Mouse (Mus musculus): ENCODE data around the gene Yars.

Gene Yars

DNA sequence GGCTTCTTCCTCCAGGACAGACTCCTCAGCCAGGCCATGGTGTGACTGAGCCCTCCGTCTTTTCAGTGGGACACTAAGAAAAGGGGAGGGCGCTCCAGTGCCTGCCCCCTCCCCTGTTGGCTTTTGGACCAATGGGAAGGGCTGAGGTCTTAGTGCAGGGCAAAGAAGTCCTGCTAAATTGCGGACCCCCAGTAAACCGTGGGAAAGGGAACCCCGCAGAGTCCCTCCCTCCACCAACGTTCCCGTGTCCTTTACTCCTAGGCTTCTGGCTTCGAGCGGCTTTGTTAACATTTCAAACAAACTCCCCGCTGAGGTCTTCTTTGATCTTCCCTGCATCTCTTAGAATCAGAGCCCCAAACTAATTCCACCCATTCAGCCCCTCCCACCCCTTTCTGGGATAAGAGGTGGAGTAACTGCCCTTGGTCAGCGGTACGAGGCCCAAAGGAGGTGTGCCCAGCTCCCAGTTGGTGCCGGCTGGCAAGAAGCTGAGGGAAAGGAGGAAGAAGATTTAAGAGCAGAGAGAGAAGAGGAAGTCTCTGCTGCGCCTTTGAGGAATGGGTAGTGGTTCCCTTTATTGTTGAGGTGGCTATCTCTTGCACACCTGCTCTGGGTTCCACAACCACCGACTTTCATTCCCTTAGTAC is 62.0 kb downstream of the Yars start:
- no peak for DNase-seq (ENCODE audit: low spot score in 2 of 2)

DNA sequence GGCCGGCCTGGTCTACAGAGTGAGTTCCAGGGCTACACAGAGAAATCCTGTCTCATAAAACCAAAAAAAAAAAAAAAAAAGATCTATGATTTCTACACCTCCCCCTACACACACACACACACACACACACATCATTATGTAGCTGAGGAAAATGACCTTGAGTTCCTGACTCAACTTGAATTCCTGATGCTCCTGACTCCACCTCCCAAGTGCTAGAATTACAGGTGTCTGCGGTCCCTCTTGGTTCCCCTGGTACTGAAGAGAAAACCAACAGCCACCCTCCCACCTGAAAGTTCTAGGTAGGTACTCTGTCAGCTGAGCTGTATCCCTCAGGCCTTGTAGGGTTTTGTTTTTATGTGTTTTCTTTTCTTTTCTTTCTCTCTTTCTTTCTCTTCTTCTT is 62.9 kb downstream of the Yars start:
- no peak for DNase-seq (ENCODE audit: low spot score in 2 of 2)

DNA sequence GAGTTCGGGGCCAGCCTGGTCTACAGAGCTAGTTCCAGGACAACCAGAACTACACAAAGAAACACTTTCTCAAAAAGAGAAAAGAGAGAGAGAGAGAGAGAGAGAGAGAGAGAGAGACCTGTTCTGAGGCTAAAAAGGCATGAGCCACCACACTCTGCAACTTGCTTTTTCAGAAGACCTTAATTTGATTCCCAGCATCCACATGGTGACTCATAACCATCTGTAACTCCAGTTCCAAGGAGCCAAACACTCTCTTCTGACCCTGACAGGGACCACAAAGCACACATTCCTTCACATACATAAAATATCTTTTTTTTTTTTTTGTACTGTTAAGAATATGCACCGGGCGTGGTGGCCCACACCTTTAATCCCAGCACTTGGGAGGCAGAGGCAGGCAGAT is 65.0 kb downstream of the Yars start:
- no peak for DNase-seq (ENCODE audit: low spot score in 2 of 2)

DNA sequence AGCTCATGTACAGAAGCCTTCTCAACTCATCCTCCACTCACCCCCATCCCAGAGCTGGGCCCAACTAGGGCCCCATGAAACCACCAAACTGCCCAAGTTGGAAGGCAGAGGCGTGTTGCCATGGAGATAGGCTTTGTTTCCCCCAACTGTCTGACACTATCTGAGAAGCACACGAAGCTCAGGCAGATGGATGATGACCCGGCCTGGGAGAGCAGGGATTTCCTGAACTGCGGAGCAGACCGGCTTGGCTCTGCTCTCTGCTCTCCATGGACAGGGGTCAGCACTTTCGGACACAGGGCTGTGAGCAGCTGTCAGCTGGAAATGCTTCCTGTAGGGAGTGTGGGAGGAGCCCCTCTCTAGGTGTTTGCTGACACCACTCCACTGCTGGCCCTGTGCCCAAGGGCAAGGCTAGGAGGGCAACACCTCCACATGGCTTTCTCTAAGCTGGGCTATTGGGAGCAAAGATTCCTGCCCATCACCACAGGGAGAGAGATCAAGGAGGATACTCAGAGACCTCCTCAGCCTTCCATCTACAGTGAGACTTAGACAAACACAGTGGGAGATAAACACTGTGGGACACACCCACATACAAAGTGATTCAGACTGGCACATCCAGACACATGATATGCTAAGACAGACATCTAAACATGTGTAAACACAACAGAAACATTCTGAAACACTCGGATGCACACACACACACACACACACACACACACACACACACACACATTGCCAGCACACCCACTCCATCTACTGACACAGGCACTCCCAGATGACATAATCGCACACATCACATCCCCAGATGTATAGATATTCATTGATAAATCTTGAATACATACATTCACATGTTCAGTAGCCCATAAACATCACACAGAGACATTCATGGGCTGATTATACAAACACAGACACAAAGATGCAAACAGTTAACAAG is 67.2 kb downstream of the Yars start:
- DNase-seq (ENCODE audit: low spot score in 2 of 2), result no peak

DNA sequence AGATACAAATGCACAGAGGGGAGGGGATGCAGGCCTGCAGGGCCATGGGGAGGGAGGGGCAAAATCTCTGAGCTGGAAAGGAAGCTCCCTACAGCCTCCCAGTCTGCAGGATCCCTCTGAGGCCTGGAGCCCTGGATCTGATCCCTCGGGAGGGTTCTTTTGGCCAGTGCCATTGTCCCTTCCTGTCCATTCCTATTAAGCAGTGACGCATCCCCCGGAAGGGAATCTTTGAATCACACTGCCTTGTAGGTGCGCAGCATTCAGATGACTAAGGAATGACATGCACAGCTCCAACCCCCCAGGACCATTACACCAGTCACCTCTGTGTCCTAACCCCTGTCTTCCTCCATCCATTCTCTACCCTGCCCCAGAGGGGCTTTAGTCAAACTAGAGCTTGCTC is 69.5 kb downstream of the Yars start:
- no peak for DNase-seq (ENCODE audit: low spot score in 2 of 2)

DNA sequence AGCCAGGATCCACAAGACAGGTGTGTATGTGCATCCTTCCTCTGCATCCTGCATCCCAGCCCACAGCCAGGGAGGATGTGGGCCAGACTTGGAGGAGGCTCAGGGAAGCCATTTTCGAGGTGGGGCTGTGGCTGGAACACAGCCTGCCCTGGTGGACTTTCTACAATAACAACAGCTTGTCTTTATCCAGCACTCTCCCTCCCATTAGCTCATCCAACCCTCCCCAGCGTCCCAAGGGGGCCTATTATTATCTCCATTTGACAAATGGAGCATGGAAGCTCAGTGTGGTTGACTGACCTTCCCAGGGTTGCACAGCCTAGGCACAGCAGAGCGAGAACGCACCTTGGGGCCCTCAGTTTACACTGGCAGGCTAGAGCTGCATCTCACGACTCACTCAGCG is 71.1 kb downstream of the Yars start:
- DNase-seq (ENCODE audit: low spot score in 2 of 2), result peak in 1 of 2 experiments; percentile 58

DNA sequence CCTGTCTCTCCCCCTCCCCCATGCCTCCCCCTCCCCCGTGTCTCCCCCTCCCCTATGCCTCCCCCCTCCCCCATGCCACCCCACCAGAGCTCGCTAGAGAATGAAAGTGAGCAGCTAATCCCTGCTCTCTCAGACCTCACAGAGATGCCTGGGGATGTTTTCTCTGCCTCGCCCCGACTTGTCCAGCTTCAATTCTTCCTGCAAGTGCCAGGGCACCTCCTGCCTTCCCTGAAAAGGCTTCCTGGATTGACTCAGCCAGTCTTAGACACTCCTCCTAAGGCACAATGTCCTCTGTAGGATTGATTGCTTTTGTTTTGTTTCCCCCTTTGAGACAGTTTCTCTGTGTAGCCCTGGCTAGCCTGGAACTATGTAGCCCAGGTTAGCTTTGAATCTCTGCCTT is 71.6 kb downstream of the Yars start, which contains the start of gene C77080:
C77080 (minus strand) TSS at position 209 of the 400 bp plus-strand sequence.
- DNase-seq (ENCODE audit: low spot score in 2 of 2), result no peak

DNA sequence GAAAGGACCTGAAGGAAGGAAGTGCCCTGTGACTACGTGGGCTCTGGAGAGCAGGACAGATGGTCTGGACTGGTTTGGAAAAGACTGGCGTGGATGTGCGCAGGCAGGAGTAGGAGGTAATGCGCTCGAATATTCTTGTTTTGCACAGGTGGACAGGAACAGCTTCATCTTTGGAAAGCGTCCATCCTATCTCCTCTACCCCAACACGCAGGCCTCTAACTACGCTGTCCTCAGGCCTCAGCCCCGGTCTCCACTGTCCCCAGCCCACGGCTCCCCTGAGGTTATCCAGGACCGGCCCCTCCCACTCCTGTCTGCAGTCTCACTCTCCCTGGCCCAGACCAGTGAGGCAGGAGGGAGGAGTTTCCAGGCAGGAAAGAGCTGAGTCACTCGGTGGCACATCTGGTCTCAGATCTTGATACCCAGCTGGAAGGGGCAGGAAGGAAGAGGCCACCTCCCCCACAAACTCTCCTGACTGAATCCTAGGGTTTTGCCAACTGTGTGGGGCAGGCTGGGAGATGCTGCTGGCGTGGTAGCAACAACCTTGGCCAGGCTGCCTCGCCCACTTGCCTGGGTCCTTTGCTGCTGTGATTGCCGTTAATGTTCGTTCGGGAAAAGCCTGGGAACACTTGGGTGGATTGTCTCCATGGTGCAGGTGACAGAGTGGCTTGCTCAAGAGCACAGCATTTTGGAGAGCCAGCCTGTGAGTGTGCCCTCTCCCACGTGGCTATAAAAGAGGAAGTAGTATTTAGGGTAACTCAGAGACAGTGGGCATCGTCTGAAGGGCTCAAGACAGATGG is 73.9 kb downstream of the Yars start:
- DNase-seq (ENCODE audit: low spot score in 2 of 2), result peak; percentile 58 to 73

DNA sequence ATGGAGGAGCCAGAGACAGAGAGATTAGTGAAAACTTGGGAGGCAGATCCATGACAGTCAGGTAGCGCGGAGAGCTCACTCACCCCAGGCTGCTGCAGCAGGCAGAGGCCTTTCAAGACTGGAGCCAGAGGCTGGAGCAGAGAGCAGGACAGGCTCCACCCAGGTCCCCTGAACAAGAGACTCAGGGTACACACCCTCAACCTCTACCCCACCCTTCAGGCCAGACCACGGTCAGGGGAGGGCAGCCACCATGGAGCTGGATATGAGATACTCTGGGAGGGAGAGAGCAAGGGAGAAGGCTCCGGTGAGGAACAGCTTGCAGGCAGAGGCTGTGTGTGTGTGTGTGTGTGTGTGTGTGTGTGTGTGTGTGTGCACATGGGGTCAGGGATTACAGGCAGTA is 76.6 kb downstream of the Yars start:
- no peak for DNase-seq (ENCODE audit: low spot score in 2 of 2)

DNA sequence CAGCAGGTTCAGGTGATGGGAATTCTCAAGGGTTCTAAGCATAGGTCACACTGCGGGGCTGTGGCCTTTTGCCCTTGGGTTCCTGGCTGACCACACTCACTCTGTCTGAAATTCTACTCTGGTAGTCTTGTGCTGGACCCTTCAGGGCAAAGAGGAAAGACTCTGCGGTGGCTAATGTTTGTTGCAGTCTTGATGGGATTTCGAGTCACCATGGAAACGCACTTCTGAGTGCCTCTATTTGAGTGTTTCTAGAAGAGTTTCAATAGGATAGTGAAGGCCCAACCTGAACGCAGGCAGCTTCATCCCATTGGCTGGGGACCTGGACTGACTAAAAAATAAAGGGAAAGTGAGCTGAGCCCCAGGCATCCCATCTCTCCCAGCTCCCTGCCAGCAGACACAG is 77.3 kb downstream of the Yars start:
- no peak for DNase-seq (ENCODE audit: low spot score in 2 of 2)

DNA sequence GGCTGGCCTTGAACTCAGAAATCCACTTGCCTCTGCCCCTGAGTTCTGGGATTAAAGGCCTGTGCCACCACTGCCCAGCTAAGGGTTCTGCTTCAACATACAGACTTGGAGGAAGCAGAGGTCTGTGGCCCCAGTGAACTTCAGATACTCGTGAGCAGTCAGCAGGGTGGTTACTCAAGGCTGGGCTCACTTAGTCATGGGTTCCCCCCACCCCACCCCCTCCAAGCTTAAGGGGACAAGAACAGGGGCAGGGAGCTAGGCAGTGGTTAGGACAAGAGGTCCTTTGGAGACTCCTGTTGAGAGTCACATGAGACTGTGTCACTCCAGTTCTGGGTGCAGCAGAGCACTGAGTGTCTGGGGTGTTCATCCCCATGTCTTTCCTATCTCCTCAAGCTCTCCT is 79.1 kb downstream of the Yars start:
- DNase-seq (ENCODE audit: low spot score in 2 of 2), result no peak
